Mouse (Mus musculus): Measurements from ENCODE around the gene Mrap. TPM values are rescaled to one million over a fixed set of nuclear protein-coding genes. Genes with fewer than 3 reads are reported as not detected.

Mrap gene
- 2.8 and 7.3 TPM in 2 replicates for polyA plus RNA-seq (2012; rRNA removed)

GRCm38 (mm10) chr16:90738092-90738956 is at the start of gene Mrap:
Mrap (plus strand) TSS chr16:90738207.

GRCm38 (mm10) chr16:90727233-90728115 is 10.5 kb upstream of the Mrap start, which contains the start of gene Mis18a:
Mis18a (minus strand) TSS chr16:90727404.

Other genes starting within 250 kb of the Mrap start
- gene Mis18a, start 10.8 kb upstream of the Mrap start, polyA plus RNA-seq (2012; rRNA removed), result 3.5 and 3.9 TPM in 2 replicates
- 1.4 TPM in 2 replicates for gene Urb1, start 72.2 kb downstream of the Mrap start, polyA plus RNA-seq (2012; rRNA removed)
- 2.4 and 3.8 TPM in 2 replicates for gene Eva1c, start 88.5 kb downstream of the Mrap start, polyA plus RNA-seq (2012; rRNA removed)
- 20.7 and 33.1 TPM in 2 replicates for gene Cfap298, start 196.9 kb downstream of the Mrap start, polyA plus RNA-seq (2012; rRNA removed)